Mouse (Mus musculus): ENCODE measurements around the gene Psmb5. TPM values are rescaled to one million over a fixed set of nuclear protein-coding genes. Genes with fewer than 3 reads are reported as not detected.
A peak's percentile ranks its signal among the peaks of the same experiment; 100 is the strongest.
"Not testable (repeated sequence)": the region's sequence is repeated elsewhere in the genome, so short reads cannot be mapped to it uniquely, and the experiment has no call there.

Gene Psmb5
- polyA plus RNA-seq, 1 experiment from 2014 or later, result 478 TPM

GRCm38 (mm10) chr14:54624976-54625375 is 7.2 kb upstream of the Psmb5 start:
- no peak for DNase-seq (ENCODE audit: low spot score)
- Histone ChIP-seq H3K36me3 (peaks cover 5% of the 10 kb centered on the region), H3K27ac (replicated peaks) (peak overlapping the region; percentile 46; the same call in 1 of the 2 replicates), H3K27me3 (ENCODE audit: low read depth, poor library complexity, severe bottlenecking) (no peaks in the 10 kb centered on the region), H3K9me3 (replicated peaks) (no peaks in the 10 kb centered on the region), H3K4me3 (no peak overlapping the region), H3K4me1 (peaks cover 14% of the 10 kb centered on the region)
- 81% methylated on average over 10 of the region's 10 CpGs for WGBS

- H3K9me3 ChIP-seq (replicated peaks), result no peaks in the 10 kb centered on the region
- no peak for DNase-seq (ENCODE audit: low spot score)
- WGBS, result 86% methylated on average over 6 of the region's 6 CpGs
- H3K27ac ChIP-seq (replicated peaks), result no peak overlapping the region
- no peaks in the 10 kb centered on the region for H3K36me3 ChIP-seq
- H3K27me3 ChIP-seq (ENCODE audit: low read depth, poor library complexity, severe bottlenecking), result no peaks in the 10 kb centered on the region
- no peak overlapping the region for H3K4me3 ChIP-seq
- peaks cover 14% of the 10 kb centered on the region for H3K4me1 ChIP-seq
These were observed 5.5 kb upstream of the Psmb5 start for GRCm38 (mm10) chr14:54623334-54623733.

DNA sequence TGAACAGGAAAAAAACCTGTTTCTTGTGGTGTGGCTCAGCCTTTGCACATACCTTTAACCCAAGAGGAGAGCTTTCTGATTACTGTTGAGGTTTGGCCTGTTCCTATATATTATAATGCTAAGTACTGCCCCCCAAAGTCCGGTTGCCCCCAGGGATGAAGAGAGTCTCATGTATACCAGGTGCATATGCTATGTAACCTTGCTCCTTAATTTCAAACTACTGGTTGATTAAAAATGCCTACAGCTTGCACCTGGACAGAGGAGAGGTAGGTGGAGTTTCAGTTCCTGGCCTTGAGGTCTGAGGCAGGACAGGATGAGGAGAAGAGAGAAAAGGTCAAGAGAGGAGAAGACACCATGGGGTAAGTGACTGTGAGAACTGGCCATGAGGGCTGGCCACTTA is 3.3 kb upstream of the Psmb5 start, which contains the start of gene Psmb11:
Psmb11 (plus strand) TSS at position 301 of the 400 bp plus-strand sequence.
- WGBS, result 95% methylated on average over 1 of the region's 1 CpGs
- no peak within 1 kb of the TSS for H3K27ac ChIP-seq (replicated peaks)
- H3K36me3 ChIP-seq, result peaks cover 6% of the 10 kb centered on the region
- no peak within 1 kb of the TSS for H3K4me3 ChIP-seq
- H3K9me3 ChIP-seq (replicated peaks), result no peaks in the 10 kb centered on the region
- no peaks in the 10 kb centered on the region for H3K27me3 ChIP-seq (ENCODE audit: low read depth, poor library complexity, severe bottlenecking)
- DNase-seq (ENCODE audit: low spot score), result no peak
- peaks cover 27% of the 10 kb centered on the region for H3K4me1 ChIP-seq

GRCm38 (mm10) chr14:54617152-54617896 is 498 bp downstream of the Psmb5 start:
- no peaks in the 10 kb centered on the region for H3K9me3 ChIP-seq (replicated peaks)
- peaks cover 14% of the 10 kb centered on the region for H3K4me1 ChIP-seq
- 2% methylated on average over 38 of the region's 38 CpGs for WGBS
- DNase-seq (ENCODE audit: low spot score), result peak; percentile 62
- H3K4me3 ChIP-seq, result peak overlapping the region; percentile 91
- peak overlapping the region; percentile 95 for H3K27ac ChIP-seq (replicated peaks)
- H3K27me3 ChIP-seq (ENCODE audit: low read depth, poor library complexity, severe bottlenecking), result no peaks in the 10 kb centered on the region
- peaks cover 42% of the 10 kb centered on the region for H3K36me3 ChIP-seq

DNA sequence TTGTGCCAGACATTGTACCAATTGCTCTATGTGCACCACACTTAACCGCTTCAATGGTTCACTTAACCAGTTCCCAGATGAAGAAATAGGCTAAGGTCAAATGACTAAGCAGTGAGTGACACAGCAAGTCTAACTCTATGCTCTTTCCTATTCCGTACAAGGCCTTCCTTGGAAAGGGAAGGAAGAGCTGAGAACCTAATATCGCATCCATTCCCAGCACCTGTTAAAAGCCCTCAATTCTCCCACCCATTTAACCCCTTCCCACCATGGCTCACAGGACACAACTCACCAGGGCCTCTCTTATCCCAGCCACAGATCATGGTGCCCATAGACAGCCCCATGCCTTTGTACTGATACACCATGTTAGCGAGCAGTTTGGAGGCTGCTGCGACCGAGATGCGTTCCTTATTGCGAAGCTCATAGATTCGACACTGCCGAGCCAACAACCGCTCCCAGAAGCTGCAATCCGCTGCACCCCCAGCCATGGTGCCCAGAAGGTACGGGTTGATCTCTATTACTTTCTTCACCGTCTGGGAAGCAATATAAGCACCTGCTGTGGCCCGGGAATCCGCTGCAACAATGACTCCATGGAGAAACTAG is 1.5 kb downstream of the Psmb5 start:
- peak overlapping the region; percentile 29; the same call in 1 of the 2 replicates for H3K4me3 ChIP-seq
- H3K36me3 ChIP-seq, result peaks cover 50% of the 10 kb centered on the region
- 94% methylated on average over 16 of the region's 16 CpGs for WGBS
- H3K9me3 ChIP-seq (replicated peaks), result no peaks in the 10 kb centered on the region
- H3K4me1 ChIP-seq, result peaks cover 14% of the 10 kb centered on the region
- no peak overlapping the region for H3K27ac ChIP-seq (replicated peaks)
- H3K27me3 ChIP-seq (ENCODE audit: low read depth, poor library complexity, severe bottlenecking), result no peaks in the 10 kb centered on the region
- DNase-seq (ENCODE audit: low spot score), result no peak

GRCm38 (mm10) chr14:54614130-54614529 is 3.7 kb downstream of the Psmb5 start:
- H3K27me3 ChIP-seq (ENCODE audit: low read depth, poor library complexity, severe bottlenecking); DNase-seq (ENCODE audit: low spot score); H3K9me3 ChIP-seq (replicated peaks); H3K4me3 ChIP-seq; H3K27ac ChIP-seq (replicated peaks): not testable (repeated sequence)
- 97% methylated on average over 16 of the region's 16 CpGs for WGBS
- Histone ChIP-seq H3K36me3 (peaks cover 62% of the 10 kb centered on the region), H3K4me1 (peaks cover 14% of the 10 kb centered on the region)

- 76% methylated on average over 6 of the region's 6 CpGs for WGBS
- DNase-seq (ENCODE audit: low spot score), result no peak
- peaks cover 12% of the 10 kb centered on the region for H3K4me1 ChIP-seq
- no peak overlapping the region for H3K4me3 ChIP-seq
- H3K27ac ChIP-seq (replicated peaks), result no peak overlapping the region
- H3K36me3 ChIP-seq, result peaks cover 51% of the 10 kb centered on the region
- H3K27me3 ChIP-seq (ENCODE audit: low read depth, poor library complexity, severe bottlenecking), result no peaks in the 10 kb centered on the region
- H3K9me3 ChIP-seq (replicated peaks), result no peaks in the 10 kb centered on the region
These were observed 7.2 kb downstream of the Psmb5 start for GRCm38 (mm10) chr14:54610648-54611047.

DNA sequence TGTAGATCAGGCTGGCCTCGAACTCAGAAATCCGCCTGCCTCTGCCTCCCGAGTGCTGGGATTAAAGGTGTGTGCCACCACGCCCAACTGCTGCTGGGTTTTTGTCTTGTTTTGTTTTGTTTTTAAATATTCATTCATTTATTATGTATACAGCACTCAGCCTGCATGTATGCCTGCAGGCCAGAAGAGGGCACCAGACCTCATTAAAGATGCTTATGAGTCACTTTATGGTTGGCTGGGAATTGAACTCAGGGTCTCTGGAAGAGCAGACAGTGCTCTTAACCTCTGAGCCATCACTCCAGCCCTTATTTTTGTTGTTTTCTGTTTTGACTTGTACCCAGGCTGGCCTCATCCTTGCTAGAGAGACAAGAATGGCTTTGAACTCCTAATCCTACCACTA is 7.9 kb downstream of the Psmb5 start:
- H3K27me3 ChIP-seq (ENCODE audit: low read depth, poor library complexity, severe bottlenecking), result no peaks in the 10 kb centered on the region
- no peaks in the 10 kb centered on the region for H3K9me3 ChIP-seq (replicated peaks)
- 79% methylated on average over 4 of the region's 4 CpGs for WGBS
- no peak overlapping the region for H3K4me3 ChIP-seq
- H3K27ac ChIP-seq (replicated peaks), result no peak overlapping the region
- H3K4me1 ChIP-seq, result peaks cover 18% of the 10 kb centered on the region
- peaks cover 44% of the 10 kb centered on the region for H3K36me3 ChIP-seq
- DNase-seq (ENCODE audit: low spot score), result no peak

- peaks cover 26% of the 10 kb centered on the region for H3K4me1 ChIP-seq
- WGBS, result 81% methylated on average over 4 of the region's 4 CpGs
- DNase-seq (ENCODE audit: low spot score), result no peak
- H3K9me3 ChIP-seq (replicated peaks), result no peaks in the 10 kb centered on the region
- H3K27me3 ChIP-seq (ENCODE audit: low read depth, poor library complexity, severe bottlenecking), result no peaks in the 10 kb centered on the region
- H3K4me3 ChIP-seq, result no peak overlapping the region
- H3K27ac ChIP-seq (replicated peaks), result no peak overlapping the region
- H3K36me3 ChIP-seq, result peaks cover 37% of the 10 kb centered on the region
These were observed 8.6 kb downstream of the Psmb5 start for GRCm38 (mm10) chr14:54609245-54609644.

GRCm38 (mm10) chr14:54607226-54607625 is 10.6 kb downstream of the Psmb5 start:
- H3K27me3 ChIP-seq (ENCODE audit: low read depth, poor library complexity, severe bottlenecking), result no peaks in the 10 kb centered on the region
- WGBS, result 55% methylated on average over 8 of the region's 8 CpGs

GRCm38 (mm10) chr14:54605752-54606321 is 12.0 kb downstream of the Psmb5 start, which contains the start of gene 4931414P19Rik:
4931414P19Rik (minus strand) TSS chr14:54605993.
- H3K4me3 ChIP-seq, result peak within 1 kb of the TSS; percentile 61
- peak within 1 kb of the TSS; percentile 88 for H3K27ac ChIP-seq (replicated peaks)
- H3K4me1 ChIP-seq, result peaks cover 46% of the 10 kb centered on the region
- peaks cover 7% of the 10 kb centered on the region; the same call in 1 of the 2 replicates for H3K36me3 ChIP-seq
- H3K9me3 ChIP-seq (replicated peaks), result no peaks in the 10 kb centered on the region
- no peaks in the 10 kb centered on the region for H3K27me3 ChIP-seq (ENCODE audit: low read depth, poor library complexity, severe bottlenecking)
- WGBS, result under 1% methylated on average over 39 of the region's 39 CpGs
- DNase-seq (ENCODE audit: low spot score), result peak; percentile 83

More at GRCm38 (mm10) chr14:54607226-54607625, 10.6 kb downstream of the Psmb5 start:
- peaks cover 19% of the 10 kb centered on the region for H3K36me3 ChIP-seq
- no peaks in the 10 kb centered on the region for H3K9me3 ChIP-seq (replicated peaks)
- no peak for DNase-seq (ENCODE audit: low spot score)
- no peak overlapping the region; the same call in 1 of the 2 replicates for H3K4me3 ChIP-seq
- H3K27ac ChIP-seq (replicated peaks), result no peak overlapping the region
- H3K4me1 ChIP-seq, result peaks cover 44% of the 10 kb centered on the region

GRCm38 (mm10) chr14:54603686-54604085 is 14.1 kb downstream of the Psmb5 start:
- H3K9me3 ChIP-seq (replicated peaks), result no peaks in the 10 kb centered on the region
- H3K4me1 ChIP-seq, result peaks cover 46% of the 10 kb centered on the region
- DNase-seq (ENCODE audit: low spot score), result no peak
- H3K27me3 ChIP-seq (ENCODE audit: low read depth, poor library complexity, severe bottlenecking), result no peaks in the 10 kb centered on the region
- H3K4me3 ChIP-seq, result peak overlapping the region; percentile 67
- 87% methylated on average over 8 of the region's 8 CpGs for WGBS
- H3K27ac ChIP-seq (replicated peaks), result peak overlapping the region; percentile 96
- peaks cover 9% of the 10 kb centered on the region for H3K36me3 ChIP-seq
